Mouse (Mus musculus) intestine, embryonic 16.5 days (tissue): ENCODE data around the gene Greb1. TPM values are rescaled to one million over a fixed set of nuclear protein-coding genes. Genes with fewer than 3 reads are reported as not detected.

Experiments
- ATAC-seq: fragments of 200-750 bp; cut with Nextera tagmentation; 2 replicates; pipeline ENCODE4 v1.8.0; 2017; ENCODE audit warnings: moderate TSS enrichment, moderate library complexity
- H3K27ac ChIP-seq: fragments of 300-500 bp; sonication (generic); 2 replicates; pipeline ENCODE4 v1.5.1; 2014; ENCODE audit warnings: mild to moderate bottlenecking, low read length
- H3K27me3 ChIP-seq: fragments of 300-500 bp; sonication (generic); replicated peaks from 2 replicates; pipeline ENCODE4 v1.6.1; 2014; ENCODE audit warnings: low read length, control low read depth, mixed read lengths; ENCODE audit not compliant: control insufficient read depth, insufficient read depth
- H3K36me3 ChIP-seq: fragments of 300-500 bp; sonication (generic); 2 replicates; pipeline ENCODE4 v1.6.1; 2014; ENCODE audit warnings: low read length, control low read depth; ENCODE audit not compliant: control insufficient read depth, insufficient read depth
- H3K4me1 ChIP-seq: fragments of 300-500 bp; sonication (generic); 2 replicates; pipeline ENCODE4 v1.6.1; 2014; ENCODE audit warnings: low read length, control low read depth, mixed read lengths; ENCODE audit not compliant: control insufficient read depth, insufficient read depth
- H3K4me2 ChIP-seq: fragments of 300-500 bp; sonication (generic); 2 replicates; pipeline ENCODE4 v1.6.1; 2014; ENCODE audit warnings: low read depth, low read length, control low read depth
- H3K4me3 ChIP-seq: fragments of 300-500 bp; sonication (generic); 2 replicates; pipeline ENCODE4 v1.5.1; 2014; ENCODE audit warnings: mild to moderate bottlenecking, low read length
- H3K9ac ChIP-seq: fragments of 300-500 bp; sonication (generic); 2 replicates; pipeline ENCODE4 v1.6.1; 2014; ENCODE audit warnings: low read depth, low read length
- H3K9me3 ChIP-seq: fragments of 300-500 bp; sonication (generic); 2 replicates; pipeline ENCODE4 v1.6.1; 2016; ENCODE audit warnings: low read length, control low read depth; ENCODE audit not compliant: control insufficient read depth
- WGBS: fragments of 180-500 bp; shearing (Covaris S2); extraction: QIAGEN DNeasy Blood & Tissue Kit; methylation state at CpG from one replicate; pipeline ENCODE4 v1.1.7; 2014; 5-methylcytosine and 5-hydroxymethylcytosine counted together
- polyA plus RNA-seq: library from polyadenylated mRNA; unstranded; fragments of >200 nt; fragmentation: Nextera tagmentation; extraction: Ambion mirVana; gene quantifications from 2 replicates; pipeline ENCODE4 v1.2.1, GENCODE M21; 2015

The Greb1 gene
- polyA plus RNA-seq, 1 experiment from 2014 or later, result 3.8 TPM

DNA sequence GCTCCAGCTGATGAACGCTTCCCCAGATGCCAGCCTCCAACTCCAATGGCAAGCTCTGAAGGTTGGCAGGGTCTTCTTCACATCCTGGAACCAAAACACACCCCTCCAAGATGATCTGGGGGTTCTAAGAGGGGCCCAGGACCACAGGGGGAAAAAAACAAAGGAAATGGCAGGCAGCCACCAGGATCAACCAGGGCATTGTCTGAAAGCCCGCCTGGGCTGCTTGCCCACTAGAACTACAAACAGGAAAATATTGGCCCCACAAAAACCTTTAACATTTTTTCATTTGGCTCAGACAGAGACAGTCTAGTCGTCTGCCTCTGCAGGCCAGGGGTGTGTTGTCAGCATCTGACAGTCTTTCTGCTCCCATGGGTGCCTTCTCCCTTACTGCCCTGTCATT lies 25.3 kb downstream of the Greb1 start:
- Histone ChIP-seq H3K9me3 (no peaks in the 10 kb centered on the region), H3K9ac (no peak overlapping the region)

DNA sequence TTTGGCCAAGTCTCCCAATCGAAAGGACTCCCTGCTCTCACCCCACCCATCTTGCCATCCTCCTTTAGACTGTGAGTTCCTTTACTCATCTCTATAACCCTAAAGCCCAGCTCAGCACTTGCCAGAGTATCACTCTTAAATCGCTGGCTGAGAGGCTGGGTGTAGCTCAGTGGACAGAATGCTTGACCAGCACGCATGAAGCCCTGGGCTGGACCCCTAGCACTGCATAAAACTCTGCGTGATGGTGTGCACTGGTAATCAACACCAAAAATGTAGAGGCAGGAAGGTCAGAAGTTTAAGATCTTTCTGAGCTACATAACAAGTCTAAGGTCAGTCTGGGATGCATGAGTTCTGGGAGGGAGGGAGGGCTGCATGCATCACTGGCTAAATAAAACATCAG lies 26.1 kb downstream of the Greb1 start:
- no peak overlapping the region for H3K4me3 ChIP-seq
- no peak overlapping the region for H3K4me2 ChIP-seq
- H3K27ac ChIP-seq, result no peak overlapping the region
- no peaks in the 10 kb centered on the region for H3K9me3 ChIP-seq
- H3K4me1 ChIP-seq, result no peaks in the 10 kb centered on the region
- no peaks in the 10 kb centered on the region for H3K36me3 ChIP-seq
- no peak for ATAC-seq
- 88% methylated on average over 4 of the region's 4 CpGs for WGBS
- H3K9ac ChIP-seq, result no peak overlapping the region
- H3K27me3 ChIP-seq, result no peaks in the 10 kb centered on the region

More for the DNA sequence above, 25.3 kb downstream of the Greb1 start:
- Histone ChIP-seq H3K4me1 (no peaks in the 10 kb centered on the region), H3K27ac (no peak overlapping the region), H3K4me3 (no peak overlapping the region), H3K4me2 (no peak overlapping the region), H3K36me3 (no peaks in the 10 kb centered on the region), H3K27me3 (no peaks in the 10 kb centered on the region)
- no peak for ATAC-seq
- WGBS, result 78% methylated on average over 3 of the region's 3 CpGs

DNA sequence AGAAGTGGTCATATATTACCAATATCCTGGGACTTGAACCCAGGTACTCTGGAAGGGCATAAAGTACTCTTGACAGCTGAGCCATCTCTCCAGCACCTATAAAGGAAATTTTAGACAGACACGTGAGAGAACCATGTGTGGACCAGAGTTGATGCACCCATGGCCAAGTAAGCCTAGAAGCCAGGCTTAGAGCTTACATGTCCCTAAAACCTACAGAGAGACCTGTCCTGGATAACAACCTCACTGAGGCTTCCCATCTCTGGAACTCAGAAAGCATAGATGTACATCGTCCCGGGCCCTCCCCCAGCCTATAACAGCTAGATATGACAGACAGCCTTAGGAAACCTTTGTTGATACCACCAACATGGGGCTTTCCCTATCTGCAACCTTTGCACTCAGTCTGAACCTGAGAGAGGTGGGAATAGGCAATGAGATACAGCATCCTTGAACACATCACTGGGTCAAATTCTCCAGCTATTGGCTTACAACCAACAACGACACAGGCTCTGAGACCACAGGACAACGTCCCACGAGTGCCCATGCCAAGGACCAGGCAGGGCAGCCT lies 31.0 kb downstream of the Greb1 start:
- H3K36me3 ChIP-seq, result no peaks in the 10 kb centered on the region
- 82% methylated on average over 6 of the region's 6 CpGs for WGBS
- no peak overlapping the region for H3K27ac ChIP-seq
- H3K27me3 ChIP-seq, result no peaks in the 10 kb centered on the region
- ATAC-seq, result peak; percentile 36; the same call in 1 of the 2 replicates
- no peak overlapping the region for H3K4me3 ChIP-seq
- no peak overlapping the region for H3K4me2 ChIP-seq
- no peak overlapping the region for H3K9ac ChIP-seq
- H3K9me3 ChIP-seq, result no peaks in the 10 kb centered on the region
- no peaks in the 10 kb centered on the region for H3K4me1 ChIP-seq

DNA sequence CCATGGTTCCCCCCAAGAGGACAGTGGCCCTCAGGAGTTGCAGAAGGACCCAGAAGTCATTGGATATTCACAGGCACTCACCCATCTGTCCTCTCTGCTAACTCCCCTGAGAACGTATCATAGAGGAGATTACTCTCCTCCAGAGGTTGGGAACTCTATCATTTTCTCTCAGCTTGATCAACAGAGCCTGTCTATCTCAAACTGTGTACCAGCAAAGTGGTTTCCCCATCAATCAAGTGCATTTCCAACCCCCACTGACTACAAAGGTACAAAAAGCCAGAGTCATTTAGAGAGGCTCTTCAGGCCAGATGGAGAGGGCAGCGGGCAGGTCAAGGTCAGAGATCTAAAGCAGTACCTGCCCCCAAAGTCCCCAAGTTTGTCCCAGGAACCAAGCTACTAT lies 32.0 kb downstream of the Greb1 start:
- 77% methylated on average over 2 of the region's 2 CpGs for WGBS
- Histone ChIP-seq H3K27ac (no peak overlapping the region), H3K4me2 (no peak overlapping the region), H3K9ac (no peak overlapping the region), H3K36me3 (no peaks in the 10 kb centered on the region), H3K9me3 (no peaks in the 10 kb centered on the region), H3K27me3 (no peaks in the 10 kb centered on the region), H3K4me1 (0 out of 2 replicates have a peak, but pooled peaks cover 2% of the 10 kb centered on the region), H3K4me3 (no peak overlapping the region)
- no peak for ATAC-seq

DNA sequence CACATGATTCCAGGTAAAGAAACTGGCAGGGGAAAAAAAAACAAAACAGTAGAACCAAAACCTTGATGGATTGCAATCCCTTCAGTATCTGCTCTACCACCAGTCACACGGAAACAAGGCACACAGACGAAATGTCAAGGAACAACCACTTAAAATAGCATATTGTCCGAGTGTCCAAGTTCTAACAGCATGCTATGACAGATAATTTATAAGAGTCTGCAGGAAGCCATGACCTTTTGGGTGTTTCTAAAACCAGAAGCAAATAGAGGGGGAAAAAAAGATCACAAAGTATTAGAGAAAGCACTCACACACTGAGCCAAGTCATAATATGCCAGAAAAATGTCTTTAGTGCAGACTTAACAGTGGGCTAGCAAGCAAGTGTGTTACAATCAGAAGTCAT lies 32.4 kb downstream of the Greb1 start:
- ATAC-seq, result no peak
- Histone ChIP-seq H3K27me3 (no peaks in the 10 kb centered on the region), H3K4me1 (0 out of 2 replicates have a peak, but pooled peaks cover 2% of the 10 kb centered on the region), H3K27ac (no peak overlapping the region), H3K9ac (no peak overlapping the region), H3K4me3 (no peak overlapping the region), H3K4me2 (no peak overlapping the region), H3K9me3 (no peaks in the 10 kb centered on the region), H3K36me3 (no peaks in the 10 kb centered on the region)
- 46% methylated on average over 3 of the region's 3 CpGs for WGBS

DNA sequence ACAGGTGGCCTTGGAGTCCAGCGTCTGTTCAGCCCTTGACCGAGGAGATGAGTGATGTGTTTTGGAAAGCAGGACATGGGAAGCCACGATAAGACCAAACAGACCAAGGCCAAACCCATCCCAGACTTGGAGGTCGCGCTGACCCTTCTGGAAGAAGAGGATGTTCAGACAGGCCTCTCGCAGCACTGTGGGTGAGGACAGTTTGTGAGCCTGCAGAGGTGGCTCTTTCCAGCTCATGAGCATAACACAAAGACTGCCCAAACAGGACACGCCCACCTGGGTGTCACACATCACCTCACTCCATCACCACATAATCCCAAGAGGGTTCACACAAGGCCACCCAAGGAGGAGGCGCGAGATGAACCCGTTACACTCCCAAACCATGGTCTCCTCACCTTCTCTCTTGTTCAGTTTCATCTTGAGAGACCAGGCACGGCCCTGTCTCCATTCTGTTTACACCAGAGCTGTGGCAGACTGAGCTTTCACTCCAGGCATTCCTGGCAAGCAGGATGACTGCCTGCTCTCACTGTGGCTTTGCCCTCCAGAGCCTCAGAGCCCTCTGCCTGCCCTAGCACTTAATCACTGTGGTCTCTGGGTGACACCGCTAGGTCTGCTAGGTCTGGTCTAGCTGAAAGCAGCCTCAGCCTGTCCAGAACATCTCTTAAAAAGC lies 35.8 kb downstream of the Greb1 start:
- no peak overlapping the region for H3K4me2 ChIP-seq
- 0 out of 2 replicates have a peak, but pooled peaks cover 6% of the 10 kb centered on the region for H3K4me1 ChIP-seq
- H3K27ac ChIP-seq, result no peak overlapping the region
- no peaks in the 10 kb centered on the region for H3K36me3 ChIP-seq
- H3K9me3 ChIP-seq, result no peaks in the 10 kb centered on the region
- H3K4me3 ChIP-seq, result no peak overlapping the region
- ATAC-seq, result no peak
- no peaks in the 10 kb centered on the region for H3K27me3 ChIP-seq
- WGBS, result 56% methylated on average over 12 of the region's 12 CpGs
- no peak overlapping the region for H3K9ac ChIP-seq

DNA sequence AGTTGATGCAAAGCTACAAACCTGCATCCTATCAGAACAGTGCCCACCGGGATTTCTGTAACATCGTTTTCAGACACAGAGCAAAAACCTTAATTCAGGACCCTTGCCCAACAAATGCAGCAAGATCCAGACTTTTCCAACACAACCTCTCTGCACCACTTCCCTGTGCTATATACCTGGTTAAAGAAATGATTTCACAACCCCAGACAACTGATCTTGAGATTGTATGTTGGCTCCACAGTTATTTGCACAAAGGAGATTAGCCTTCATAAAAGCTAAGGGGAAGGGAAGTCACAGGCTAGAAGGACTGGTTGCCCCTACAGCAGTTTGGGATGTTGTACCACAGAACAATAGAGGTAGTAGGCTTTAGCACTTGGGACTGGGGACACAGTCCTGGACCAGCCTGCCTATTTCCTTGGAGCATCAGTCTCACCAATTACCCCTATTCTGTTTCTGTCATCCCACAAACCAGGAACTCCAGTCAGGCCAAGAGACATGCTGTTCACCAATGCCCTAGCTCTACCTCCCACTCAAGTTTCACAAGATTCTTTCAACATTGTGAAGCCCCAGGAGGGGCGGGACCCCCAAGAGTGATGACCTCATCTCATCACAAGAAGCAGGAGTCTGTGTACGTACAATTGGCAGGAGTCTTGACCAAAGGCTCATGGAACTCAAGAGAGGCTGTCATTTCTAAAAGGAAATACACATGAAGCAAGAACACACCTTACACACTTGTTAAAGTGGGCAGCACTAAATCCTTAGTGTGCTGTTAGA lies 36.9 kb downstream of the Greb1 start:
- Histone ChIP-seq H3K4me2 (no peak overlapping the region), H3K9ac (no peak overlapping the region), H3K36me3 (no peaks in the 10 kb centered on the region), H3K4me3 (no peak overlapping the region), H3K27ac (no peak overlapping the region), H3K9me3 (no peaks in the 10 kb centered on the region), H3K27me3 (no peaks in the 10 kb centered on the region), H3K4me1 (0 out of 2 replicates have a peak, but pooled peaks cover 6% of the 10 kb centered on the region)
- ATAC-seq, result peak; percentile 58
- WGBS, result 77% methylated on average over 4 of the region's 4 CpGs

DNA sequence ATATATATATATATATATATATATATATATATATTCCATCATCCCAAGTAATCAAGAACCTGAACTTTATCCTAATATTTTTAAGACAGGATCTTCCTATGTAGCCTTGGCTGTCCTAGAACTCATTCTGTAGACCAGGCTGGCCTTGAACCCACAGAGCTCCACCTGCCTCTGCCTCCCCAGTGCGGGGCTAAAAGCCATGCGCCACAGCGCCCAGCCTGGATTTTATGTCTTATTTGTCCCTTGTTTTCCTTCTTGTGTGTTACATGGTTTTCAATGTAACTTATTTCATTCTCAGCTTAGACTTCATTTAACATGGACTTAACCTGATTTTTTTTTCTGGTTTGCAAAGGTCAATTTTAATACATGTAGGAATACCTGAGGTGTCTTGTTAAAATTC lies 39.2 kb downstream of the Greb1 start:
- Histone ChIP-seq H3K27me3 (no peaks in the 10 kb centered on the region), H3K4me3 (no peak overlapping the region), H3K4me1 (0 out of 2 replicates have a peak, but pooled peaks cover 6% of the 10 kb centered on the region), H3K27ac (no peak overlapping the region), H3K36me3 (no peaks in the 10 kb centered on the region), H3K4me2 (no peak overlapping the region), H3K9me3 (no peaks in the 10 kb centered on the region), H3K9ac (no peak overlapping the region)
- WGBS, result 96% methylated on average over 3 of the region's 3 CpGs
- no peak for ATAC-seq

DNA sequence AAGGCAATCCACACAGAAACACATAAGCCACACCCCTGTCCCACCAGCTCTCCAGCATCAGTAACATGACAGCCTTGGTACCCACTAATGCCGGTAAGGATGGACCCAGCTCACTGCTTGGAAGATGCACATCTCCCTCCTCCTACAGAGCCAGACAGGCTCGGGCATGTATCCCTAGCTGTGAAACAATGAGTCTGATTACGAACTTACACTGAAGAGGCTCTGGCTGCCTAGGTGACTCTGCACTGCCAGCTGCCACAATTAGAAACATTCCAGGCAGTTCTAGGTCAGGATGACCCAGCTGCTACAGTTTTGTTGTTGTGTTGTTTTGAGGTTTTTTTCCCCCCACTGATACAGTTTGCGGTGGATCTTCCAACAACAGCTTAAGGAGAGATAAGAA lies 40.4 kb downstream of the Greb1 start:
- no peak for ATAC-seq
- Histone ChIP-seq H3K9me3 (no peaks in the 10 kb centered on the region), H3K36me3 (no peaks in the 10 kb centered on the region), H3K4me1 (0 out of 2 replicates have a peak, but pooled peaks cover 6% of the 10 kb centered on the region), H3K27ac (no peak overlapping the region), H3K9ac (no peak overlapping the region), H3K27me3 (no peaks in the 10 kb centered on the region), H3K4me3 (no peak overlapping the region), H3K4me2 (no peak overlapping the region)
- WGBS, result 60% methylated on average over 4 of the region's 4 CpGs
